Mouse (Mus musculus) B cell, adult 67 days (primary cell): ENCODE results near the gene 4930516K23Rik. TPM values are rescaled to one million over a fixed set of nuclear protein-coding genes. Genes with fewer than 3 reads are reported as not detected.

Source experiments
- total RNA-seq, 2 experiments: library from RNA; stranded (reverse); gene quantifications; 4 replicates each; pipeline ENCODE4 v1.2.4; 2023

The 4930516K23Rik gene
- total RNA-seq, result not detected

GRCm38 (mm10) chr7:104061345-104061744, at the start of gene 4930516K23Rik:
4930516K23Rik (minus strand) TSS chr7:104061445.

DNA sequence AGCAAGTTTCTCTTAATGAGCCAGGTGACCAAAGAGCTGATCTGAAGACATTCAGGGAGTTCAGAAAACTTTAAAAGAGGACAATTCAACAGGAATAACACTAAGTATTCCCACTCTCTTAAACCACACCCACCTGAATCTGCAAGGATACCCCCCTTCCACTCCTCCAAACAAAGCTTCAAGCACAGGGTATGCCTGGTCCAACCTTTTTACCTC, 43.4 kb upstream of the 4930516K23Rik start, which contains the start of gene Olfr646:
Olfr646 (plus strand) TSS at position 117 of the 216 bp plus-strand sequence.

GRCm38 (mm10) chr7:104085365-104085764, 24.1 kb upstream of the 4930516K23Rik start, which contains the start of gene Olfr645:
Olfr645 (minus strand) TSS chr7:104085465.

DNA sequence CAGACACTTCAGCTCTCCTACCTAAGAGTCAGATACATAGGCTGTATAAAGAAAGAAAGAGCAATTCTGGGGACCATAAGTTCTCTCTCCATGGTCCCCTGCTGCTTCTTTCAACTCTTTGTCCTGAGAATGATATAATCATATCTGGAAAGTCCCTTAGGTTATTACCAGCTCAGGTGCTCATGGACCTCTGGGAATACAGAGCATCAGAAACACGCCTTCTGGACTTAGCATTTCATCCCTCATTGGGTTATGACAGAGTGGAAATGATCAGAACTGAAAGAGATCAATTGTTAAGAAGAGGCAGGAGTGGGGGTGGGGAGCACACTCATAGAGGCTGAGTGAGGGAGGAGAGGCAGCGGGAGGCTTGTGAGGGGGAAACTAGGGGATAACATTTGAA, 10.5 kb upstream of the 4930516K23Rik start, which contains the start of gene Olfr644:
Olfr644 (minus strand) TSS at position 101 of the 400 bp plus-strand sequence.

GRCm38 (mm10) chr7:104052566-104052965, 8.7 kb downstream of the 4930516K23Rik start, which contains the start of gene Olfr642:
Olfr642 (minus strand) TSS chr7:104052666.

GRCm38 (mm10) chr7:104035145-104035544, 26.1 kb downstream of the 4930516K23Rik start, which contains the start of gene Olfr641:
Olfr641 (plus strand) TSS chr7:104035445.

DNA sequence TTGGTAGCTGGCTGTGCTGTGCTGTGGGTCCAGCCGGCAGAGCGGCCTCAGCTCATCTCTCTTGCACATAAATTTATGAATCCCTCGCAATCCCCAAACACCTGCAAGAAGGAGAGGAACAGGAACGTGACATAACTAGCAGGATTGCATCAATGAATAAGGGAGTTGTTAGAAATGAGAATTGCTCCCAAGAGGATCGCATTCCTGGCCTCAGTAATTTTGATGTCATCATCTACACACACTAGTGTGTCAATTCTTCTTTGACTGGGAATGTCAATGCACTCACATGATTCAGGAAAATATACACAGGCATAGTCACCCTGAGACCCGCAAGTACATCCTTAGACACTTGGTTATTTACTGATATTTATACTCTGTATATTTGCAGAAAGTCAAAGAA, 35.8 kb downstream of the 4930516K23Rik start, which contains the start of gene Olfr640:
Olfr640 (minus strand) TSS at position 101 of the 400 bp plus-strand sequence.

GRCm38 (mm10) chr7:104017203-104017602, 44.0 kb downstream of the 4930516K23Rik start, which contains the start of gene Olfr639:
Olfr639 (minus strand) TSS chr7:104017303.

Other genes with a start within 250 kb of the 4930516K23Rik start
- gene Hbb-bt, start 247.4 kb downstream of the 4930516K23Rik start, total RNA-seq, result 10 to 100 TPM in 1 of 2 experiments, 1 to 10 TPM in 1; 3.1 to 49.4 TPM
- gene Hbb-bs, start 233.3 kb downstream of the 4930516K23Rik start, total RNA-seq, result 100 to 1,000 TPM in 1 of 2 experiments, 10 to 100 TPM in 1; 22.4 to 295 TPM
- gene Hbb-bh2, start 220.9 kb downstream of the 4930516K23Rik start, total RNA-seq, result not detected
- not detected for gene Hbb-bh1, start 218.3 kb downstream of the 4930516K23Rik start, total RNA-seq
- gene Hbb-y, start 208.2 kb downstream of the 4930516K23Rik start, total RNA-seq, result not detected
- not detected for gene Olfr66, start 175.2 kb downstream of the 4930516K23Rik start, total RNA-seq
- not detected for gene Olfr64, start 167.0 kb downstream of the 4930516K23Rik start, total RNA-seq
- not detected for gene Olfr65, start 158.0 kb downstream of the 4930516K23Rik start, total RNA-seq
- gene Olfr631, start 132.6 kb downstream of the 4930516K23Rik start, total RNA-seq, result not detected
- gene Olfr632, start 127.1 kb downstream of the 4930516K23Rik start, total RNA-seq, result not detected
- gene Olfr633, start 117.0 kb downstream of the 4930516K23Rik start, total RNA-seq, result not detected
- gene Olfr635, start 90.3 kb downstream of the 4930516K23Rik start, total RNA-seq, result not detected
- not detected for gene Olfr638, start 62.7 kb downstream of the 4930516K23Rik start, total RNA-seq
- not detected for gene Olfr639, start 44.1 kb downstream of the 4930516K23Rik start, total RNA-seq
- gene Olfr640, start 35.9 kb downstream of the 4930516K23Rik start, total RNA-seq, result not detected
- gene Olfr641, start 26.0 kb downstream of the 4930516K23Rik start, total RNA-seq, result not detected
- gene Olfr642, start 8.8 kb downstream of the 4930516K23Rik start, total RNA-seq, result not detected
- gene Olfr644, start 10.4 kb upstream of the 4930516K23Rik start, total RNA-seq, result not detected
- not detected for gene Olfr645, start 24.0 kb upstream of the 4930516K23Rik start, total RNA-seq
- gene Olfr646, start 43.4 kb upstream of the 4930516K23Rik start, total RNA-seq, result not detected
- not detected for gene Ubqln5, start 68.4 kb upstream of the 4930516K23Rik start, total RNA-seq
- gene Olfr643, start 76.0 kb upstream of the 4930516K23Rik start, total RNA-seq, result not detected
- not detected for gene Ubqln3, start 81.8 kb upstream of the 4930516K23Rik start, total RNA-seq
- gene Ubqlnl, start 89.1 kb upstream of the 4930516K23Rik start, total RNA-seq, result not detected
- gene Olfm5, start 103.4 kb upstream of the 4930516K23Rik start, total RNA-seq, result not detected
- not detected for gene Olfr648, start 121.9 kb upstream of the 4930516K23Rik start, total RNA-seq
- gene Olfr649, start 134.5 kb upstream of the 4930516K23Rik start, total RNA-seq, result not detected
- under 1 TPM; 0.39 to 0.70 TPM for gene Trim6, start 157.3 kb upstream of the 4930516K23Rik start, total RNA-seq
- gene Trim34a, start 183.0 kb upstream of the 4930516K23Rik start, total RNA-seq, result 10 to 100 TPM; 67.2 to 84.3 TPM
- 10 to 100 TPM; 30.7 to 37.6 TPM for gene Trim5, start 226.6 kb upstream of the 4930516K23Rik start, total RNA-seq